Mouse (Mus musculus) neural tube, embryonic 13.5 days (tissue): Measurements from ENCODE around the gene Tmem69. TPM values are rescaled to one million over a fixed set of nuclear protein-coding genes. Genes with fewer than 3 reads are reported as not detected.

Experiments
- ATAC-seq: fragments of 200-750 bp; cut with Nextera tagmentation; 2 replicates; pipeline ENCODE4 v1.8.0; 2017; ENCODE audit warnings: low read depth, mild to moderate bottlenecking, moderate TSS enrichment, moderate library complexity
- H3K27ac ChIP-seq: fragments of 300-500 bp; sonication (generic); replicated peaks from 2 replicates; pipeline ENCODE4 v1.5.1; 2015; ENCODE audit warnings: moderate library complexity, mild to moderate bottlenecking, inconsistent platforms
- H3K27me3 ChIP-seq: fragments of 300-500 bp; sonication (generic); 2 replicates; pipeline ENCODE4 v1.6.1; 2015; ENCODE audit warnings: mild to moderate bottlenecking, inconsistent platforms
- H3K36me3 ChIP-seq: fragments of 300-500 bp; sonication (generic); 2 replicates; pipeline ENCODE4 v1.6.1; 2015; ENCODE audit warnings: mild to moderate bottlenecking, inconsistent platforms
- H3K4me1 ChIP-seq: fragments of 300-500 bp; sonication (generic); replicated peaks from 2 replicates; pipeline ENCODE4 v1.6.1; 2015; ENCODE audit warnings: inconsistent platforms
- H3K4me2 ChIP-seq: fragments of 300-500 bp; sonication (generic); 2 replicates; pipeline ENCODE4 v1.6.1; 2015; ENCODE audit warnings: inconsistent platforms, mild to moderate bottlenecking, moderate library complexity
- H3K4me3 ChIP-seq: fragments of 300-500 bp; sonication (generic); 2 replicates; pipeline ENCODE4 v1.5.1; 2015; ENCODE audit warnings: mild to moderate bottlenecking, inconsistent platforms
- H3K9ac ChIP-seq: fragments of 300-500 bp; sonication (generic); 2 replicates; pipeline ENCODE4 v1.6.1; 2015; ENCODE audit warnings: moderate library complexity, mild to moderate bottlenecking, inconsistent platforms
- H3K9me3 ChIP-seq: fragments of 300-500 bp; sonication (generic); 2 replicates; pipeline ENCODE4 v1.6.1; 2016; ENCODE audit warnings: inconsistent platforms
- WGBS: fragments of 180-500 bp; shearing (Covaris S2); methylation state at CpG from one replicate; pipeline ENCODE4 v1.1.7; 2015; 5-methylcytosine and 5-hydroxymethylcytosine counted together
- polyA plus RNA-seq: library from polyadenylated mRNA; unstranded; fragments of >200 nt; fragmentation: Nextera tagmentation; extraction: Ambion mirVana; gene quantifications from 2 replicates; pipeline ENCODE4 v1.2.1, GENCODE M21; 2015

Gene Tmem69
- polyA plus RNA-seq: 32.2 and 37.7 TPM in 2 replicates

- Histone ChIP-seq H3K4me2 (peak within 1 kb of the TSS; percentile 66), H3K27me3 (no peaks in the 10 kb centered on the region), H3K9me3 (no peaks in the 10 kb centered on the region), H3K4me3 (peak within 1 kb of the TSS; percentile 70), H3K4me1 (peaks cover 34% of the 10 kb centered on the region), H3K36me3 (peaks cover 23% of the 10 kb centered on the region), H3K27ac (peak within 1 kb of the TSS; percentile 90), H3K9ac (peak within 1 kb of the TSS; percentile 74)
- ATAC-seq: no peak
- 3% methylated on average over 23 of the region's 23 CpGs for WGBS
Observed at GRCm38 (mm10) chr4:116555413-116556300, at the start of gene Tmem69. Gene Tmem69 (minus strand): TSS chr4:116555936.

GRCm38 (mm10) chr4:116596978-116597881 is 41.5 kb upstream of the Tmem69 start:
- Histone ChIP-seq H3K9ac (peak overlapping the region; percentile 88), H3K4me1 (peaks cover 27% of the 10 kb centered on the region), H3K36me3 (peaks cover 40% of the 10 kb centered on the region), H3K9me3 (no peaks in the 10 kb centered on the region), H3K27ac (peak overlapping the region; percentile 84), H3K4me2 (peak overlapping the region; percentile 89), H3K4me3 (peak overlapping the region; percentile 66), H3K27me3 (no peaks in the 10 kb centered on the region)
- peak; percentile 94 for ATAC-seq
- WGBS: under 1% methylated on average over 50 of the region's 50 CpGs

GRCm38 (mm10) chr4:116596379-116596778 is 40.6 kb upstream of the Tmem69 start, which contains the start of gene Ccdc17:
Gene Ccdc17 (plus strand): TSS chr4:116596654.
- 28% methylated on average over 5 of the region's 5 CpGs for WGBS
- Histone ChIP-seq H3K4me2 (peak within 1 kb of the TSS; percentile 89), H3K9ac (peak within 1 kb of the TSS; percentile 88), H3K4me1 (peaks cover 27% of the 10 kb centered on the region), H3K27me3 (no peaks in the 10 kb centered on the region), H3K36me3 (peaks cover 40% of the 10 kb centered on the region), H3K27ac (peak within 1 kb of the TSS; percentile 84), H3K4me3 (peak within 1 kb of the TSS; percentile 66), H3K9me3 (no peaks in the 10 kb centered on the region)
- ATAC-seq: no peak

GRCm38 (mm10) chr4:116595793-116596192 is 40.1 kb upstream of the Tmem69 start:
- no peak overlapping the region for H3K9ac ChIP-seq
- no peak overlapping the region for H3K4me3 ChIP-seq
- no peak overlapping the region for H3K27ac ChIP-seq
- no peaks in the 10 kb centered on the region for H3K27me3 ChIP-seq
- H3K4me1 ChIP-seq: peaks cover 27% of the 10 kb centered on the region
- WGBS: 84% methylated on average over 8 of the region's 8 CpGs
- no peak for ATAC-seq
- peak overlapping the region; percentile 89; the same call in 1 of the 2 replicates for H3K4me2 ChIP-seq
- no peaks in the 10 kb centered on the region for H3K9me3 ChIP-seq
- H3K36me3 ChIP-seq: peaks cover 40% of the 10 kb centered on the region

- peak overlapping the region; percentile 66 for H3K4me2 ChIP-seq
- H3K27ac ChIP-seq: no peak overlapping the region
- no peak for ATAC-seq
- peaks cover 34% of the 10 kb centered on the region for H3K4me1 ChIP-seq
- no peaks in the 10 kb centered on the region for H3K27me3 ChIP-seq
- H3K36me3 ChIP-seq: peaks cover 10% of the 10 kb centered on the region
- peak overlapping the region; percentile 83 for H3K9ac ChIP-seq
- 7% methylated on average over 15 of the region's 15 CpGs for WGBS
- peak overlapping the region; percentile 70 for H3K4me3 ChIP-seq
- H3K9me3 ChIP-seq: no peaks in the 10 kb centered on the region
Observed at GRCm38 (mm10) chr4:116558151-116558882, 2.6 kb upstream of the Tmem69 start.

- Histone ChIP-seq H3K4me2 (peak within 1 kb of the TSS; percentile 66), H3K36me3 (peaks cover 17% of the 10 kb centered on the region), H3K9ac (peak within 1 kb of the TSS; percentile 83), H3K4me1 (peaks cover 34% of the 10 kb centered on the region), H3K9me3 (no peaks in the 10 kb centered on the region), H3K27ac (peak within 1 kb of the TSS; percentile 90), H3K4me3 (peak within 1 kb of the TSS; percentile 70), H3K27me3 (no peaks in the 10 kb centered on the region)
- under 1% methylated on average over 78 of the region's 78 CpGs for WGBS
- ATAC-seq: peak; percentile 98
Observed at GRCm38 (mm10) chr4:116557306-116558121, 1.8 kb upstream of the Tmem69 start, which contains the start of gene Gpbp1l1. Gene Gpbp1l1 (plus strand): TSS chr4:116557658.

- peak overlapping the region; percentile 70 for H3K4me3 ChIP-seq
- under 1% methylated on average over 28 of the region's 28 CpGs for WGBS
- ATAC-seq: peak; percentile 99
Observed at GRCm38 (mm10) chr4:116556561-116557305, 997 bp upstream of the Tmem69 start.

GRCm38 (mm10) chr4:116553035-116553434 is 2.7 kb downstream of the Tmem69 start:
- Histone ChIP-seq H3K4me2 (no peak overlapping the region), H3K27me3 (no peaks in the 10 kb centered on the region), H3K9ac (no peak overlapping the region), H3K9me3 (no peaks in the 10 kb centered on the region), H3K27ac (no peak overlapping the region), H3K4me1 (peaks cover 10% of the 10 kb centered on the region), H3K4me3 (no peak overlapping the region), H3K36me3 (peaks cover 23% of the 10 kb centered on the region)
- ATAC-seq: no peak
- WGBS: 96% methylated on average over 3 of the region's 3 CpGs

More at GRCm38 (mm10) chr4:116556561-116557305, 997 bp upstream of the Tmem69 start:
- Histone ChIP-seq H3K27ac (peak overlapping the region; percentile 90), H3K9me3 (no peaks in the 10 kb centered on the region), H3K27me3 (no peaks in the 10 kb centered on the region), H3K36me3 (peaks cover 20% of the 10 kb centered on the region), H3K4me1 (peaks cover 34% of the 10 kb centered on the region), H3K9ac (peak overlapping the region; percentile 74), H3K4me2 (peak overlapping the region; percentile 66)

- Histone ChIP-seq H3K36me3 (peaks cover 23% of the 10 kb centered on the region), H3K9ac (no peak overlapping the region), H3K27ac (no peak overlapping the region), H3K4me1 (peaks cover 3% of the 10 kb centered on the region; the same call in 1 of the 2 replicates), H3K9me3 (no peaks in the 10 kb centered on the region), H3K27me3 (no peaks in the 10 kb centered on the region), H3K4me2 (no peak overlapping the region), H3K4me3 (no peak overlapping the region)
- ATAC-seq: no peak
- 83% methylated on average over 1 of the region's 1 CpGs for WGBS
Observed at GRCm38 (mm10) chr4:116550432-116550831, 5.3 kb downstream of the Tmem69 start.

- Histone ChIP-seq H3K4me1 (no peaks in the 10 kb centered on the region), H3K9ac (no peak overlapping the region), H3K36me3 (peaks cover 26% of the 10 kb centered on the region), H3K4me3 (no peak overlapping the region), H3K4me2 (no peak overlapping the region), H3K9me3 (no peaks in the 10 kb centered on the region), H3K27ac (no peak overlapping the region), H3K27me3 (no peaks in the 10 kb centered on the region)
- 82% methylated on average over 3 of the region's 3 CpGs for WGBS
- ATAC-seq: no peak
Observed at GRCm38 (mm10) chr4:116537737-116538136, 18.0 kb downstream of the Tmem69 start.
